Mouse (Mus musculus): ENCODE results near the gene Cacna2d1. TPM values are rescaled to one million over a fixed set of nuclear protein-coding genes. Genes with fewer than 3 reads are reported as not detected.
A peak's percentile ranks its signal among the peaks of the same experiment; 100 is the strongest.

The Cacna2d1 gene
- total RNA-seq, 4 experiments from 2014 or later: 242 to 290 (median 257) TPM

- DNase-seq (ENCODE audit: low spot score in 2 of 2): no peak
These were observed 48.9 kb downstream of the Cacna2d1 start for GRCm38 (mm10) chr5:15983354-15983753.

GRCm38 (mm10) chr5:15985228-15985858 is 50.9 kb downstream of the Cacna2d1 start:
- no peak for DNase-seq (ENCODE audit: low spot score in 2 of 2)

GRCm38 (mm10) chr5:15985901-15986300 is 51.4 kb downstream of the Cacna2d1 start:
- DNase-seq (ENCODE audit: low spot score in 2 of 2): no peak

- DNase-seq (ENCODE audit: low spot score in 2 of 2): no peak
These were observed 57.1 kb downstream of the Cacna2d1 start for GRCm38 (mm10) chr5:15991428-15992139.

GRCm38 (mm10) chr5:15993252-15993944 is 58.9 kb downstream of the Cacna2d1 start:
- DNase-seq (ENCODE audit: low spot score in 2 of 2): no peak

- no peak for DNase-seq (ENCODE audit: low spot score in 2 of 2)
These were observed 62.7 kb downstream of the Cacna2d1 start for GRCm38 (mm10) chr5:15997190-15997589.

GRCm38 (mm10) chr5:15997769-15998168 is 63.3 kb downstream of the Cacna2d1 start:
- DNase-seq (ENCODE audit: low spot score in 2 of 2): no peak

- no peak for DNase-seq (ENCODE audit: low spot score in 2 of 2)
These were observed 66.4 kb downstream of the Cacna2d1 start for GRCm38 (mm10) chr5:16000917-16001316.

- no peak for DNase-seq (ENCODE audit: low spot score in 2 of 2)
These were observed 68.1 kb downstream of the Cacna2d1 start for GRCm38 (mm10) chr5:16002431-16003063.

GRCm38 (mm10) chr5:16004305-16004704 is 69.8 kb downstream of the Cacna2d1 start:
- no peak for DNase-seq (ENCODE audit: low spot score in 2 of 2)

GRCm38 (mm10) chr5:16006964-16007363 is 72.5 kb downstream of the Cacna2d1 start:
- DNase-seq (ENCODE audit: low spot score in 2 of 2): no peak

GRCm38 (mm10) chr5:16013649-16014048 is 79.2 kb downstream of the Cacna2d1 start:
- no peak for DNase-seq (ENCODE audit: low spot score in 2 of 2)

- DNase-seq (ENCODE audit: low spot score in 2 of 2): no peak
These were observed 79.9 kb downstream of the Cacna2d1 start for GRCm38 (mm10) chr5:16014392-16014791.

- DNase-seq (ENCODE audit: low spot score in 2 of 2): no peak
These were observed 90.3 kb downstream of the Cacna2d1 start for GRCm38 (mm10) chr5:16024626-16025417.

GRCm38 (mm10) chr5:16028881-16029280 is 94.4 kb downstream of the Cacna2d1 start:
- no peak for DNase-seq (ENCODE audit: low spot score in 2 of 2)

GRCm38 (mm10) chr5:16029481-16029880 is 95.0 kb downstream of the Cacna2d1 start:
- no peak for DNase-seq (ENCODE audit: low spot score in 2 of 2)

GRCm38 (mm10) chr5:16033569-16033968 is 99.1 kb downstream of the Cacna2d1 start:
- no peak for DNase-seq (ENCODE audit: low spot score in 2 of 2)

GRCm38 (mm10) chr5:16035259-16035658 is 100.8 kb downstream of the Cacna2d1 start:
- DNase-seq (ENCODE audit: low spot score in 2 of 2): no peak

GRCm38 (mm10) chr5:16045147-16045878 is 110.8 kb downstream of the Cacna2d1 start:
- no peak for DNase-seq (ENCODE audit: low spot score in 2 of 2)

- DNase-seq (ENCODE audit: low spot score in 2 of 2): peak; percentile 2 to 5
These were observed 113.1 kb downstream of the Cacna2d1 start for GRCm38 (mm10) chr5:16047452-16048191.
